In the genomic region with DNA sequence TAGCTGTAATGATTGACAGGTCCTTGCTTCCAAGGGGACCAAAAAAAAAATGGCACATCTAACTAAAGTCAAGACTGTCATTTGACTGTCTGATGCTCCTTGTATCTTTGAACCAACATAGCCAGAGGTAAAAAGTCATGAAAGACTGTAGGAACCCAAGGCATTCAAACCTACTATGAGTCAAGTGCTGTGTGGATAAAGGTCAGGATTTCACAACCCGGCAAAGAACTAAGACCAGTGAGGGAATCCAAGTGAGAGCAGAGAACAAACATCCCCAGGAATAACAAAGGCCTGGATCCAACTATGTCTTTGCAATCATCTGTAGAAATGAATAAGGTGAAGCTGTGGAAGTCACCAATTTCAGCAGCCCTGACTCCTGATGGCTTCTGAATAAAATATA, we compare ENCODE assay signal across 13 mouse cellular contexts.
"Had no signal": no experiment of that assay in that cellular context is flagged by ENCODE, and none has a peak within 500 bp of the region (broad histone marks: within the 10 kb centered on the region; RNA-seq: fewer than 3 reads in every experiment).

No protein-coding gene starts in this region.

- H3K9ac ChIP-seq: limb, embryonic 12.5 days; liver, embryonic 15.5 days; lung, embryonic 14.5 days; neural tube, embryonic 15.5 days had no signal

- H3K9me3 ChIP-seq: liver, embryonic 15.5 days; midbrain, embryonic 10.5 days; neural tube, embryonic 15.5 days had no signal

- H3K4me2 ChIP-seq: limb, embryonic 12.5 days; liver, embryonic 15.5 days; lung, embryonic 14.5 days; neural tube, embryonic 15.5 days had no signal

- H3K4me1 ChIP-seq: liver, embryonic 15.5 days had no signal

- H3K36me3 ChIP-seq: limb, embryonic 12.5 days; liver, embryonic 15.5 days; midbrain, embryonic 10.5 days; neural tube, embryonic 15.5 days had no signal

- H3K4me3 ChIP-seq: limb, embryonic 12.5 days; liver, embryonic 15.5 days; midbrain, embryonic 10.5 days; myocyte; neural tube, embryonic 15.5 days had no signal

- H3K27ac ChIP-seq: limb, embryonic 12.5 days; liver, embryonic 15.5 days; midbrain, embryonic 10.5 days; neural tube, embryonic 15.5 days had no signal

- DNase-seq: kidney, postnatal 10 days; layer of hippocampus, postnatal 36 days; liver; lung, embryonic 14.5 days; lung, postnatal 14 days; midbrain, embryonic 14.5 days; right cerebral cortex, adult 18-20 months; right cerebral cortex, postnatal 25 days had no signal

- H3K27me3 ChIP-seq: limb, embryonic 12.5 days; liver, embryonic 15.5 days; neural tube, embryonic 15.5 days had no signal
